Comparison of ENCODE assay signal across 8 mouse cellular contexts in the genomic region with DNA sequence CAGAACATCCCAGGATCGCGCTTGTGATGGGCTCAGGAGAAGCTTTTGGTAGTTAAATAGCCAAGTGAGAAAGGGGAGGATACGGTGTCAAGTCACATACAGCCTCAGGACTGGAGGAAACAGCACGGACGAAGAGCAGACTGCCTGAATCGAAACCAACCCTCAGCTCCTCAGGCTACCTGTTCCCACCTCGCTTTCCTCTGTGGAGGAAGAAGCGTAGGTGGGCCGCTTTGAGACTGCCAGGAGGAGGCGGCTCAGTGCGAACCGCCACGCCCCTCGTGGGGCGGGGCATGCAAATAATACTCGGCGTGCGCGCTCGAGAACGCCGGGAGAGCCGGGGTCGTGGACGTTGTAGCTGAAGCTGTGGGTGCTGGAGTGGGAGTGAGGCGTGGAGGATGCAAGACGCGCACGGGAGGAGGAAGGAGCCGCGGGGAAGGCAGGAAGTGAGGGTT. TPM values are rescaled to one million over a fixed set of nuclear protein-coding genes. Genes with fewer than 3 reads are reported as not detected.
DNase-seq lines count a peak whose midpoint lies in the region; ATAC-seq and TF ChIP-seq lines count a peak whose summit lies in the region.
"Not testable (repeated sequence)": the region's sequence is repeated elsewhere in the genome, so short reads cannot be mapped to it uniquely, and the experiment has no call there.

No protein-coding gene starts in this region.

- peak overlapping the region; percentile 42; the same call in 1 of the 2 replicates for H3K9ac ChIP-seq in kidney, embryonic 14.5 days (ENCODE audit: low read depth, low read length)

- ATAC-seq in kidney, embryonic 14.5 days (ENCODE audit: low FRiP score, low TSS enrichment) = peak; percentile 87
- ATAC-seq in monocyte, adult 5-6 weeks (replicated peaks; ENCODE audit: insufficient number of reproducible peaks, low FRiP score, low TSS enrichment, poor library complexity, severe bottlenecking) = peak; percentile 81

- peak overlapping the region; percentile 53 for H3K4me2 ChIP-seq in kidney, embryonic 14.5 days (replicated peaks; ENCODE audit: low read depth, low read length)

- H3K9me3 ChIP-seq in heart, embryonic 10.5 days; kidney, embryonic 14.5 days (ENCODE audit: control insufficient read depth, low read length): not testable (repeated sequence)

- not testable (repeated sequence) for TF ChIP-seq POLR2A in bone marrow macrophage, adult 2 months (IDR thresholded peaks at IDR 0.05; ENCODE audit: borderline replicate concordance, low read depth, low read length); embryonic fibroblast, embryonic 13.5 days (IDR thresholded peaks at IDR 0.05; ENCODE audit: low read depth, low read length)

- WGBS in heart, embryonic 10.5 days = under 1% methylated on average over 28 of the region's 31 CpGs
- 0% methylated on average over 25 of the region's 31 CpGs for WGBS in kidney, embryonic 14.5 days

- not testable (repeated sequence) for H3K36me3 ChIP-seq in heart, embryonic 10.5 days; kidney, embryonic 14.5 days (ENCODE audit: control insufficient read depth, insufficient read depth, low read length)

- DNase-seq in B cell, adult 2 months = peak; percentile 92 to 93
- DNase-seq in heart, embryonic 10.5 days (ENCODE audit: low spot score) = peak; percentile 89
- peak; percentile 88 for DNase-seq in liver
- peak; percentile 82 to 85 for DNase-seq in spleen, postnatal 36 days (ENCODE audit: low spot score in 2 of 2)

- peaks cover 25% of the 10 kb centered on the region for H3K27me3 ChIP-seq in heart, embryonic 10.5 days (ENCODE audit: insufficient read depth, poor library complexity, severe bottlenecking)
- peaks cover 12% of the 10 kb centered on the region; the same call in 1 of the 2 replicates for H3K27me3 ChIP-seq in kidney, embryonic 14.5 days (ENCODE audit: control insufficient read depth, insufficient read depth, low read length)

- peaks cover 12% of the 10 kb centered on the region for H3K4me1 ChIP-seq in bone marrow macrophage, adult 2 months (ENCODE audit: control insufficient read depth, insufficient read depth, low read length)
- not testable (repeated sequence) for H3K4me1 ChIP-seq in embryonic fibroblast, embryonic 13.5 days (ENCODE audit: control insufficient read depth, insufficient read depth, low read length); heart, embryonic 10.5 days; kidney, embryonic 14.5 days (ENCODE audit: control insufficient read depth, insufficient read depth, low read length)

- not testable (repeated sequence) for H3K27ac ChIP-seq in bone marrow macrophage, adult 2 months (ENCODE audit: insufficient read depth, low read depth, low read length); embryonic fibroblast, embryonic 13.5 days (ENCODE audit: insufficient read depth, low read length); kidney, embryonic 14.5 days (ENCODE audit: low read depth, low read length)
- peak overlapping the region; percentile 87 for H3K27ac ChIP-seq in heart, embryonic 10.5 days

- H3K4me3 ChIP-seq in bone marrow macrophage, adult 2 months (ENCODE audit: insufficient read depth, low read length) = peak overlapping the region; percentile 64
- peak overlapping the region; percentile 35 for H3K4me3 ChIP-seq in embryonic fibroblast, embryonic 13.5 days (ENCODE audit: insufficient read depth, low read length)
- H3K4me3 ChIP-seq in heart, embryonic 10.5 days = peak overlapping the region; percentile 59
- peak overlapping the region; percentile 44 for H3K4me3 ChIP-seq in kidney, embryonic 14.5 days (ENCODE audit: low read length)

- not testable (repeated sequence) for TF ChIP-seq CTCF in bone marrow macrophage, adult 2 months (IDR thresholded peaks at IDR 0.05; ENCODE audit: low read depth, low read length); embryonic fibroblast, embryonic 13.5 days (IDR thresholded peaks at IDR 0.05; ENCODE audit: borderline replicate concordance, insufficient read depth, low read length)

RNA-seq across cellular contexts. Expression of gene Mreg, which starts 13.6 kb away (rescaled TPM):
- polyA plus RNA-seq in bone marrow macrophage, adult 2 months (2012; ENCODE audit: insufficient read depth, insufficient read length, missing spikeins) = not detected in 2 replicates
- 0.67 and 0.85 TPM in 2 replicates for polyA plus RNA-seq in embryonic fibroblast, embryonic 13.5 days (2011; ENCODE audit: insufficient read length, low read depth, missing spikeins)
- 4.0 and 4.2 TPM in 2 replicates for polyA plus RNA-seq in heart, embryonic 10.5 days (2016; fragmentation: Nextera tagmentation; extraction: Ambion mirVana)
- 5.1 and 6.2 TPM in 2 replicates for polyA plus RNA-seq in kidney, embryonic 14.5 days (2014; fragmentation: Nextera tagmentation; extraction: Ambion mirVana)
- total RNA-seq in monocyte, adult 5-6 weeks (2017) = 0.53 to 0.78 TPM (median 0.57 TPM) in 3 replicates

RNA-seq across cellular contexts. Expression of gene Pecr, which starts 58.4 kb away (rescaled TPM):
- 5.6 and 12.3 TPM in 2 replicates for polyA plus RNA-seq in bone marrow macrophage, adult 2 months (2012; ENCODE audit: insufficient read depth, insufficient read length, missing spikeins)
- polyA plus RNA-seq in embryonic fibroblast, embryonic 13.5 days (2011; ENCODE audit: insufficient read length, low read depth, missing spikeins) = 16.4 and 17.9 TPM in 2 replicates
- 20.4 and 28.6 TPM in 2 replicates for polyA plus RNA-seq in heart, embryonic 10.5 days (2016; fragmentation: Nextera tagmentation; extraction: Ambion mirVana)
- polyA plus RNA-seq in kidney, embryonic 14.5 days (2014; fragmentation: Nextera tagmentation; extraction: Ambion mirVana) = 43.3 and 46.0 TPM in 2 replicates
- 0.58 to 1.9 TPM in 2 of 3 replicates, not detected in the other for total RNA-seq in monocyte, adult 5-6 weeks (2017)

RNA-seq across cellular contexts. Expression of gene Tmem169, which starts 58.4 kb away (rescaled TPM):
- polyA plus RNA-seq in bone marrow macrophage, adult 2 months (2012; ENCODE audit: insufficient read depth, insufficient read length, missing spikeins) = not detected in 2 replicates
- 0.33 and 0.47 TPM in 2 replicates for polyA plus RNA-seq in embryonic fibroblast, embryonic 13.5 days (2011; ENCODE audit: insufficient read length, low read depth, missing spikeins)
- polyA plus RNA-seq in heart, embryonic 10.5 days (2016; fragmentation: Nextera tagmentation; extraction: Ambion mirVana) = 0.36 and 1.1 TPM in 2 replicates
- polyA plus RNA-seq in kidney, embryonic 14.5 days (2014; fragmentation: Nextera tagmentation; extraction: Ambion mirVana) = 1.8 and 3.3 TPM in 2 replicates
- not detected in 3 replicates for total RNA-seq in monocyte, adult 5-6 weeks (2017)
